8 mouse cellular contexts compared by ENCODE assay signal in the genomic region with DNA sequence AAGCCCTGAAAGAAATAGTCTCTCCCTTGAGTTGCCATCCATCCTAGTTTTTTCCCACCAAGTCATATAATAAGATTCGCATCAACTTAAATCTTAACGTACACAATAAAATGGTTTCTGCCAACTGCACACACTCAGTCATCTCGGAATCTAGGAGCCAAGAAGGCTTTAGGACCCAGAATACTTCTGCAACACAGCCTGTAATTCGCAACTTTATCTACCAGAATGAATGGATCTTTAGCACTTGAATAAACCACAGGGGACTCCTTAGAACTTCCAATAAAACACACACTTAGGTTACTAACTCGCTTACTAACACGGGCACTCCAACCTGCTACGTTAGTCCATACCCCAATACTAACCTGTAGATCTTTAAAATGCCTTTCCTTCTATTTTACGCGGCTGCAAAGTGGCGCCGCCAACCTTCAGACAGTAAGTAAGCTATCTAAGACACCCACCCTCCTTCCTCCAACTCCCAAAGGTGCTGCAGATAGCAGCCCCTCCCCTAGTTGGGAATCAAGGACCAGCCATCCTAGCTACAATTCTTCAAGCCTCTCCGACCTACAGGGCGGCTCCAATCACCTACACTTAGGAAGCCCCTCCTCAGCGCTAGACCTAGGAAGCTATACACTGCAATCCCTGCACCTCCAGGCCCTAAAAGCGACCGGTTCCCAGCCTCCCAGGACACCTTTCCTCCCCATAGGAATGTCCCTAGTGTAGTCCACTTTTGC. TPM values are rescaled to one million over a fixed set of nuclear protein-coding genes. Genes with fewer than 3 reads are reported as not detected.
DNase-seq lines count a peak whose midpoint lies in the region; ATAC-seq and TF ChIP-seq lines count a peak whose summit lies in the region.

No protein-coding gene starts in this region.

- DNase-seq in layer of hippocampus, adult 2 months (ENCODE audit: low spot score in 2 of 2): no peak
- DNase-seq in layer of hippocampus, adult 11-12 months (ENCODE audit: low spot score): no peak
- DNase-seq in MN1 (ENCODE audit: low spot score): peak; percentile 37
- peak; percentile 61 for DNase-seq in lung, postnatal 0 days (ENCODE audit: low spot score)
- DNase-seq in natural killer cell, adult 2 months (ENCODE audit: low spot score in 2 of 2): no peak

- 0 out of 2 replicates have a peak, but pooled peaks cover 4% of the 10 kb centered on the region for H3K36me3 ChIP-seq in embryonic facial prominence, embryonic 13.5 days
- no peaks in the 10 kb centered on the region for H3K36me3 ChIP-seq in hindbrain, embryonic 16.5 days (ENCODE audit: control insufficient read depth, insufficient read depth, low read length)
- H3K36me3 ChIP-seq in lung, postnatal 0 days (ENCODE audit: insufficient read depth, low read length): no peaks in the 10 kb centered on the region
- no peaks in the 10 kb centered on the region for H3K36me3 ChIP-seq in stomach, embryonic 14.5 days (ENCODE audit: control insufficient read depth, insufficient read depth, low read length)

- peaks cover 23% of the 10 kb centered on the region for H3K4me1 ChIP-seq in embryonic facial prominence, embryonic 13.5 days
- H3K4me1 ChIP-seq in hindbrain, embryonic 16.5 days (ENCODE audit: control insufficient read depth, insufficient read depth, low read depth, low read length): peaks cover 11% of the 10 kb centered on the region
- H3K4me1 ChIP-seq in lung, postnatal 0 days (ENCODE audit: insufficient read depth, low read depth, low read length): no peaks in the 10 kb centered on the region; the same call in 1 of the 2 replicates
- H3K4me1 ChIP-seq in stomach, embryonic 14.5 days (ENCODE audit: control insufficient read depth, insufficient read depth, low read length): peaks cover 10% of the 10 kb centered on the region; the same call in 1 of the 2 replicates

- H3K4me2 ChIP-seq in embryonic facial prominence, embryonic 13.5 days: peak overlapping the region; percentile 69
- H3K4me2 ChIP-seq in hindbrain, embryonic 16.5 days (ENCODE audit: low read length): peak overlapping the region; percentile 78
- H3K4me2 ChIP-seq in lung, postnatal 0 days (replicated peaks; ENCODE audit: low read depth, low read length): peak overlapping the region; percentile 95
- H3K4me2 ChIP-seq in stomach, embryonic 14.5 days (replicated peaks; ENCODE audit: low read depth, low read length): peak overlapping the region; percentile 51

- under 1% methylated on average over 16 of the region's 16 CpGs for WGBS in embryonic facial prominence, embryonic 13.5 days
- WGBS in hindbrain, embryonic 16.5 days: under 1% methylated on average over 16 of the region's 16 CpGs
- under 1% methylated on average over 16 of the region's 16 CpGs for WGBS in lung, postnatal 0 days
- WGBS in stomach, embryonic 14.5 days: under 1% methylated on average over 16 of the region's 16 CpGs

- peak overlapping the region; percentile 90 for H3K4me3 ChIP-seq in layer of hippocampus, adult 2 months
- H3K4me3 ChIP-seq in embryonic facial prominence, embryonic 13.5 days: peak overlapping the region; percentile 93
- peak overlapping the region; percentile 69 for H3K4me3 ChIP-seq in hindbrain, embryonic 16.5 days (ENCODE audit: low read length)
- peak overlapping the region; percentile 88 for H3K4me3 ChIP-seq in lung, postnatal 0 days (ENCODE audit: low read depth, low read length)
- H3K4me3 ChIP-seq in stomach, embryonic 14.5 days (ENCODE audit: low read depth, low read length): peak overlapping the region; percentile 97

- ATAC-seq in embryonic facial prominence, embryonic 13.5 days (ENCODE audit: insufficient number of reproducible peaks, insufficient read depth, low FRiP score, low TSS enrichment, low read depth): peak; percentile 67; the same call in 1 of the 2 replicates
- ATAC-seq in hindbrain, embryonic 16.5 days: peak; percentile 76
- peak; percentile 66 for ATAC-seq in lung, postnatal 0 days
- ATAC-seq in stomach, embryonic 14.5 days (ENCODE audit: insufficient number of reproducible peaks, insufficient read depth, low FRiP score, low read depth): peak; percentile 69; the same call in 1 of the 2 replicates

- H3K9me3 ChIP-seq in embryonic facial prominence, embryonic 13.5 days: no peaks in the 10 kb centered on the region
- H3K9me3 ChIP-seq in hindbrain, embryonic 16.5 days (ENCODE audit: control insufficient read depth, low read length): no peaks in the 10 kb centered on the region
- H3K9me3 ChIP-seq in lung, postnatal 0 days (ENCODE audit: low read length): no peaks in the 10 kb centered on the region
- H3K9me3 ChIP-seq in stomach, embryonic 14.5 days (ENCODE audit: control insufficient read depth, low read depth, low read length): no peaks in the 10 kb centered on the region

- H3K9ac ChIP-seq in embryonic facial prominence, embryonic 13.5 days: peak overlapping the region; percentile 97
- peak overlapping the region; percentile 99 for H3K9ac ChIP-seq in hindbrain, embryonic 16.5 days (ENCODE audit: low read depth, low read length)
- peak overlapping the region; percentile 75 for H3K9ac ChIP-seq in lung, postnatal 0 days (replicated peaks; ENCODE audit: low read depth)
- H3K9ac ChIP-seq in stomach, embryonic 14.5 days (replicated peaks; ENCODE audit: low read depth, low read length): peak overlapping the region; percentile 99

- TF ChIP-seq CTCF in layer of hippocampus, adult 2 months (conservative IDR thresholded peaks at IDR 0.05): no peak
- no peak for TF ChIP-seq CTCF in lung, postnatal 0 days (IDR thresholded peaks at IDR 0.05)

- no peaks in the 10 kb centered on the region for H3K27me3 ChIP-seq in embryonic facial prominence, embryonic 13.5 days
- H3K27me3 ChIP-seq in hindbrain, embryonic 16.5 days (replicated peaks; ENCODE audit: control insufficient read depth, insufficient read depth, low read length): no peaks in the 10 kb centered on the region
- H3K27me3 ChIP-seq in lung, postnatal 0 days (replicated peaks; ENCODE audit: insufficient read depth, low read length): no peaks in the 10 kb centered on the region
- H3K27me3 ChIP-seq in stomach, embryonic 14.5 days (ENCODE audit: control insufficient read depth, insufficient read depth, low read length): no peaks in the 10 kb centered on the region

- TF ChIP-seq EP300 in lung, postnatal 0 days (IDR thresholded peaks at IDR 0.05): no peak

- peak overlapping the region; percentile 99 for H3K27ac ChIP-seq in layer of hippocampus, adult 2 months
- H3K27ac ChIP-seq in embryonic facial prominence, embryonic 13.5 days: peak overlapping the region; percentile 95
- H3K27ac ChIP-seq in hindbrain, embryonic 16.5 days (ENCODE audit: low read depth, low read length): peak overlapping the region; percentile 95
- H3K27ac ChIP-seq in lung, postnatal 0 days (ENCODE audit: low read length): peak overlapping the region; percentile 83
- peak overlapping the region; percentile 90 for H3K27ac ChIP-seq in stomach, embryonic 14.5 days (ENCODE audit: low read length)

RNA-seq across cellular contexts. Expression of a gene that starts 1.0 kb away (rescaled TPM):
- 10 to 100 TPM; 26.9 to 27.3 TPM for total RNA-seq in layer of hippocampus, adult 2 months (2021)
- 60.5 and 62.7 TPM in 2 replicates for polyA plus RNA-seq in embryonic facial prominence, embryonic 13.5 days (2015; fragmentation: Nextera tagmentation; extraction: Ambion mirVana)
- polyA plus RNA-seq in hindbrain, embryonic 16.5 days (2015; fragmentation: Nextera tagmentation; extraction: Ambion mirVana): 27.8 and 28.3 TPM in 2 replicates
- 38.3 and 42.3 TPM in 2 replicates for polyA plus RNA-seq in lung, postnatal 0 days (2015; fragmentation: Nextera tagmentation; extraction: Ambion mirVana)
- polyA plus RNA-seq in stomach, embryonic 14.5 days (2014; fragmentation: Nextera tagmentation; extraction: Ambion mirVana): 59.5 and 60.1 TPM in 2 replicates

RNA-seq across cellular contexts. Expression of a gene that starts 1.0 kb away (rescaled TPM):
- total RNA-seq in layer of hippocampus, adult 2 months (2021): 10 to 100 TPM; 26.9 to 36.3 TPM
- 31.7 and 33.4 TPM in 2 replicates for polyA plus RNA-seq in embryonic facial prominence, embryonic 13.5 days (2015; fragmentation: Nextera tagmentation; extraction: Ambion mirVana)
- polyA plus RNA-seq in hindbrain, embryonic 16.5 days (2015; fragmentation: Nextera tagmentation; extraction: Ambion mirVana): 19.3 and 27.6 TPM in 2 replicates
- 10.1 and 10.7 TPM in 2 replicates for polyA plus RNA-seq in lung, postnatal 0 days (2015; fragmentation: Nextera tagmentation; extraction: Ambion mirVana)
- 30.1 and 31.5 TPM in 2 replicates for polyA plus RNA-seq in stomach, embryonic 14.5 days (2014; fragmentation: Nextera tagmentation; extraction: Ambion mirVana)

RNA-seq across cellular contexts. Expression of a gene that starts 16.1 kb away (rescaled TPM):
- 10 to 100 TPM; 18.5 to 24.6 TPM for total RNA-seq in layer of hippocampus, adult 2 months (2021)
- 20.4 and 21.7 TPM in 2 replicates for polyA plus RNA-seq in embryonic facial prominence, embryonic 13.5 days (2015; fragmentation: Nextera tagmentation; extraction: Ambion mirVana)
- 15.5 and 19.5 TPM in 2 replicates for polyA plus RNA-seq in hindbrain, embryonic 16.5 days (2015; fragmentation: Nextera tagmentation; extraction: Ambion mirVana)
- polyA plus RNA-seq in lung, postnatal 0 days (2015; fragmentation: Nextera tagmentation; extraction: Ambion mirVana): 5.2 and 5.6 TPM in 2 replicates
- 11.0 and 17.6 TPM in 2 replicates for polyA plus RNA-seq in stomach, embryonic 14.5 days (2014; fragmentation: Nextera tagmentation; extraction: Ambion mirVana)

RNA-seq across cellular contexts. Expression of a gene that starts 33.0 kb away (rescaled TPM):
- 100 to 1,000 TPM; 149 to 160 TPM for total RNA-seq in layer of hippocampus, adult 2 months (2021)
- 383 and 419 TPM in 2 replicates for polyA plus RNA-seq in embryonic facial prominence, embryonic 13.5 days (2015; fragmentation: Nextera tagmentation; extraction: Ambion mirVana)
- polyA plus RNA-seq in hindbrain, embryonic 16.5 days (2015; fragmentation: Nextera tagmentation; extraction: Ambion mirVana): 393 and 432 TPM in 2 replicates
- 316 and 344 TPM in 2 replicates for polyA plus RNA-seq in lung, postnatal 0 days (2015; fragmentation: Nextera tagmentation; extraction: Ambion mirVana)
- polyA plus RNA-seq in stomach, embryonic 14.5 days (2014; fragmentation: Nextera tagmentation; extraction: Ambion mirVana): 380 and 418 TPM in 2 replicates

RNA-seq across cellular contexts. Expression of a gene that starts 33.2 kb away (rescaled TPM):
- 10 to 100 TPM; 41.6 to 45.2 TPM for total RNA-seq in layer of hippocampus, adult 2 months (2021)
- 35.4 and 39.3 TPM in 2 replicates for polyA plus RNA-seq in embryonic facial prominence, embryonic 13.5 days (2015; fragmentation: Nextera tagmentation; extraction: Ambion mirVana)
- 37.7 and 39.9 TPM in 2 replicates for polyA plus RNA-seq in hindbrain, embryonic 16.5 days (2015; fragmentation: Nextera tagmentation; extraction: Ambion mirVana)
- polyA plus RNA-seq in lung, postnatal 0 days (2015; fragmentation: Nextera tagmentation; extraction: Ambion mirVana): 33.7 and 34.0 TPM in 2 replicates
- 41.5 and 44.6 TPM in 2 replicates for polyA plus RNA-seq in stomach, embryonic 14.5 days (2014; fragmentation: Nextera tagmentation; extraction: Ambion mirVana)

Comparison
In these comparisons a context has a peak if more than half of its experiments do, and no peak if none do; other contexts are left out.
1. DNase-seq: peak in MN1 (single experiment) and lung, postnatal 0 days (single experiment); none in layer of hippocampus, adult 2 months (0 of 2), layer of hippocampus, adult 11-12 months (single experiment) and natural killer cell, adult 2 months (0 of 2).
2. Peak in every context shown above with its lines, with median percentiles within 50 percentile points of each other: H3K27ac ChIP-seq, H3K4me3 ChIP-seq, ATAC-seq, H3K4me2 ChIP-seq and H3K9ac ChIP-seq.